Mouse (Mus musculus) frontal cortex, postnatal 25 days (tissue): ENCODE measurements around the gene Nkain1.

Experiments used
- DNase-seq, 2 experiments: peaks; one replicate each; pipeline ENCODE4 v3.0.0; 2022; ENCODE audit warnings: low spot score in 2 of 2

Gene Nkain1

DNA sequence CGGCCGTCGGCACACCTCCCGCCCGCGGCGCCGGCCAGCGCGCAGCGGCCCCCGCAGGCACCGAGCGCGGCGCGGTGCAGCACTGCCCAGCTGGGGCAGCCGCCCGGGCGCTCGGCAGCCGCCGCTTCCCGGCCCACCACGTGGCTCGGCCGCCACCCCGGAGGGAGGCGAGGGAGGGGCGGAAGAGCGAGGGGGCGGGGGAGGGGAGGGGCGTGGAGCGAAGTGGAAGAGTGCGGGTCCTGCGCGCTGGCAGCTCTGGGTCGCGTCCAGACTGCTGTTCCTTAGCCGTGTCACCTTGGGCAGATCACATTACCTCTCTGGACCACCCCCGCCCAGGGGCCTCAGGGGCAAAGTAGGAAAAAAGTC, at the start of gene Nkain1:
TSS of gene Nkain1 (minus strand) at position 126 of the 366 bp plus-strand sequence.
- DNase-seq, result no peak

DNA sequence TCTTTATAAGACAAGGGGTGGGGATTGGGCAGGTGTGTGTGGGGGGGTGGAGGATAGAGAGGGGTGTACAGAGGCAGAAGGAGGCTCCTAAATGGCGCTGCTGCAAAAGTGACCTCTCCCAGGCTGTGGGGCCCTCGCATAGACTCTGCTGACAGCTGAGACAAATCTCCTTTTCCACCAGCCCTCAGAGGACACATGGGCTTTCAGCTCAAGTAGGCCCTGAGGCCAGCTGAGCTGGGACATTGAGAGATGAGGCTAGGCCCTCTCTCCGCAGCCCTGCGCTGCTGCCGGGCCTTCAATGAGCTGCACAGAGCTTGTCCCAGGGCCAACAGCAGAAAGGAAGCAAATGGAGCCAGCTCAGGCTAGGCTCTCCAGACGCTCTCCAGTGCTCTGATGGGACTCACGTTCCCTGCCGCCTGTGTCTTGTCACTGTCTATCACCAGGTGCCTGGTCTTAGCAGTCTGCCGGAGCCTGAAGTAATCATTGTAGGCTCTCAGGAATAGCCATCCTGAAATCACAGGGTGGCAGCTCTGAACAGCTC, 4.8 kb upstream of the Nkain1 start:
- no peak for DNase-seq

DNA sequence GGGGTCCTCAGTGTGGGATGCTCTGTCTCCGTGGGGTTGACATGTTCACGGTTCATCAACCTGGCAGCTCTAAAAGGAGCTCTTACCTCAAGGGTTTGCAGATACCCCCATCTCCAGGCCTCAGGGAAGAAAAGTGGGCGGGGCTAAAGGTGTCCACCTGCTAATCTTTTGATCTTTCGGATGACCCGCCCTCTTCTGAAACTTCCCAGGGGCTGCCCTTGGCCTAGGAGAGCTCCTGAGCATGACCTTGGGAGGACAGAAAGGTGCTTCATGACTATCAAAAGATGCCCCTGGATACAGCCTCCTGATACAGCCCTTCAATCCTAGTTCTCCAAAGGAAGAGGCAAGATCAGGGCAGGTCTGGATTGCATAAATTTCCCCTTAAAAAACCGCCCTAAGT, 3.1 kb upstream of the Nkain1 start:
- DNase-seq, result no peak

DNA sequence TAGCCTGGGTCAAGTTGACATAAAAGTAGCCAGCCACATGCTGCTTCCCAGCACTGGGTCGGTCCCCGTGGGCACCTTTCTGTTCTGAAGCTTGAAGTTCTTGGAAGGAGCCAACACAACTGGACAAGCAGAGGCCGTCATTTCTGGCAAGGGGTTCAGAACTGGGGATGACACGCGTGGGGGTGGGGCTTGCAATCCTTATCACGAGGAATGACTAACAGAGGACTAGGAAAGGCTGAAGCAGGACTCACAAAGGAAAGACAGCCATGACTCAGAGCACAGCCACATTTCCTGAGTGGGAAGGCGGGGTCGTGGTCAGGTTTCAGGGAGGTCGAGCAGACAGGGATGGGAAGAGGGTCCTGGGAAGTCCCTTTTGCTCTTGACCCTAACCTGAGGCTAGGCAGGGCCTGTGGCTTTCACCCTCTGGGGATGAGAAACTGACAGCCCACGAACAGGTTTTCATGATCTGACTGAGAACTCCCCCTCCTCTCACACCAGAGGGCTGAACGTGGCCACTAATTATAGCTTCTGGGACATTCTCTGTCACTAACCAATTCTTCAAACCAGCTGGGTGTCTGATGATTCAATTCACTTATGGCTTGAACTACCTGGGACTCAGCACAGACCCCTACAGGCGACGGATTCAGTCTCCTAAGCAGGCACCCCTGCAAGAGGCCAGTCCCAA, 2.4 kb upstream of the Nkain1 start:
- DNase-seq, result no peak

DNA sequence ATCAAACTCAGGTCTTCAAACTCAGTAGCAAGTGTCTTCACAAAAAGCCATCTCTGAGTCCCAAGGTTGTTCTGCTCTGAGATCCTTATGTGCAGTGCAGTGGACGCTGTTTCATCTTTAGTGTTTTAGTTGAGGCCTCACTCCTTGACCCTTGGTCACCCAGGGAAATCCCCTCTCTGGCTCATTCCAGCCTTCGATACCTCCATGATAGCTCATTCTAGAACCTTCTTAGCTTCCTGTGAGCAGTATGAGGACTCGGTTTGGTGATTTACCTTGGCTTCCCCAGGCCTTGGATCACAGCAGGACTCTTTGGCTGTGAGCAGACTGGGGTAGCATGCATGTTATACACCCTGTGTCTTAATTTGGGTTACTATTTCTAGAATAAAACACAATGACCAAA, 1.6 kb upstream of the Nkain1 start:
- DNase-seq, result no peak

DNA sequence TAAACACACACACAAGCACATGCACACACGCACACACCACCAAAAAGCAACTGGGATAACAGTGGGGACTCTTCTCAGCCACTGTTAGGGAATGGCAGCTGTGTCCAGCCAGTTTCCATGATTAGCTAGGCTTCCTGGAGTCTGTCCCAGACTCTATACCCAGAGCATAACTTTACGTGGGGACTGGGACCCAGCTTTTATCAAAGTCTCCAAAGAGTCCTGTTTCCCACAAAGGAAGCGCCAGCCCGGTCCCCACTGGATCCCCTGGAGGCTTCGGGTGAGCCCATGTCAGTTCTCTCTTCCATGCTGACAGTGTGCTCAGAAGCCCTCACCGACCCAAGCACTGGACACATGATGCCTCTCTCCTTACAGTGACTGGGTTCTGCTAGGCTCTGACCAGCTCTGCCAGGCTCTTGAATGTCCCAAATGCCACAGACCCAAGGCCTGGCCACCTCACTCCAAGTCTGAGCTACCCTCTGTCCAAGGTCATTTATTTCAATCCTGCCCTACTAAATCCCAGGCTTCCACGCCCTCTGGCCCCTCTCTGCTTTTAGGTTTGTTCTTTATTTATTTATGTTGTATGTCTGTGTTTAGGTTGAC, 988 bp upstream of the Nkain1 start:
- no peak for DNase-seq

DNA sequence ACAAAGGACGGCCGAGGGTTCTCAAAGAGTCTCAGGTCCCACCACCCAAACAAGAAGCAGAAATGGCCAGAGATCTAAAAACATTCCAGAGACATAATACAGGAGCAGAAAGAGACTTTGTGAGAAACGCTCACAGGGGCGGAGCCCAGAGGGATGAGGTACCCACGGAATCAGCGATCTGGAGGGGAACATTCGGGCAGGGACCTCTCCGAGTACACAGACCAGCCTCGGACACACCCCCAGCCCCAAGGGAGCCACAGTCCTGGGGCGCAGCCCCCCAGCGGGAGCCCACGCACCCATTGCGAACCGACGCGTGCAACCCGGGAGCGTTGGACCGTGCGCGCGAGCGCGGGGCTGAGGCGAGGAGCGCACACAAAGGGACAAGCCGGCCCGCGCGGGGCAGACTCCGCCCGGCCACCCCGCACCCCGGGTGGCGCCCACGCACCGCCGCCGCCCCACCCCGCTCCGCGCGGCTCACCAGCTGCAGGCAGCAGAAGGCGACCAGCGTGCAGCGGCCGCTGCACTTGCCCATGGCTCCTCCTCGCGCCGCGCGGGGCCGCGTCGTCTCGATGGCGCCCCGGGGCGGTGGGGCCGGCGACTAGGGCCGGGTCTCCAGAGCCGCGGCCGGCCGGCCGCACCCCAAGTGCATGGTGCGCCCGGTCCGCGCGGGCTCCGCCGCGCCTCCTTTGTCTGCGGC, 474 bp downstream of the Nkain1 start:
- DNase-seq, result no peak

DNA sequence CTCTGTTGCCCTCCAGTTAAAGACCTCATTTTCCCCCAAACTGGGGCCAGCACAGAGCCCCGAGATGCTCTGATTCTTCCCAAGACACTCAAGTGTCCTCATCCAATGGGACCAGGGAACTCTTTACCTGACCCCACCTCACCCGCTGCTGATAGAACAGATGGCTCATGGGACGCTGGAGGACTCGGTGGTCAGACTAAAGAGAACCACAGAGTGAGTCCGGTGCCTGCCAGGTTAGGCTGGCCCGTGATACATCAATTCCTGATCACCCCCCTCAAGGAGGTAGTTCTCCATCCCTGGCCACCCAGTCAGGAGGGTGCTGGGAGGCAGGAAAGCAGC, 992 bp downstream of the Nkain1 start:
- DNase-seq, result no peak

DNA sequence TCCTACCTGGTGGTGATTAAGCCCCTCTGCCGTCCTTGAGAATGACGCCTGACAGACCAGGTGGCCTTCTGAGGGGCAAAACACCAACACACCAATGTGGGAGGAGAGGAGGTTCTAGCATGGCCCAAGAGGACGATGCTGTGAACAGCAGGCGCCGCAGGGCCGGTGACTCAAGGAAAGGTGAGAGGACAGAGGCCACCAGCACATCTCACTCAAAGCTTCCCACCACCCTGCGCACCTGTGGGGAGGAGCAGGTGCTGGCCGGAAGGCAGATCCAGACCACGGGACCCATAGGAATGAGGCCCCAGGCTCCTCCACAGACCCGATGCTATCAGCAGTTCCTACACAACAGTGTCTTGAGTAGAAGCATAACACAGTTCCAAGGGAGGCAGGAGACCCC, 1.4 kb downstream of the Nkain1 start:
- no peak for DNase-seq

DNA sequence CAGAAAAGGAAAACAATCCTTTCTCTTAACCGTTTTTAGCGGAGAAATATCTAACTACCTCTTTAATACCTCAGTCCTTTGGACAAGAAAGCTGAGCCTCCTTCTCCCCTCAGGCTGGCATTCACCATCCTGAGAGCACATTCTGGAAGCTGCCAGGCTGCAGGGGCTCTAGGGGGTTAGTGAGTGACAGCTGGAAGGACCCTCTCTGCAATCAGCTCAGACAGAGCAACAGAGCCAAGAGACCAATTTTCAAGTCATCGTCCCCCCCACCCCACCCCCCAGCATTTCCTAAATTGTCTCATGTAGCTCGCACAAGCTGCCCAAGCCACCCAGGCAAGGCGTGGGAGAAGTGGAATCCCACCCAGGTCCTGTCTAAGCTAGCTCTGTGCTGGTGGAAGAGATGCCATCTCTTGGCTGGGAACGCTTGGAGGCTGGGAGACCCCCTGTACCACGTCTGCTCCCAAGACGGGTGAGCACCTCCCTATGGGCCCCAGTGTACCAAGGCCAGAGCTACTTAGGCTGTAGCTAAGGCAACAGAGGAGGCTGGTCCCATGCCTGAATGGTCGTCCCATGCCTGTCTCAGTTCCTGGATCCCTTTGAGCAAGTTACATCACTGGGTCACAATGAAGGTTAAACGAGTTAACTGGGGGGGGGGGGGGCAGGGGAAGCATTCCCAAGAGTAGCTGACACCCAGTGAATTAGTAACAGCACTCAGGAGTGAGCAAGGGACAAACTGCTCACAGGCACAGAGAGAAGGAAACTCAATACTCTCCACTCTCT, 2.8 kb downstream of the Nkain1 start:
- no peak for DNase-seq

DNA sequence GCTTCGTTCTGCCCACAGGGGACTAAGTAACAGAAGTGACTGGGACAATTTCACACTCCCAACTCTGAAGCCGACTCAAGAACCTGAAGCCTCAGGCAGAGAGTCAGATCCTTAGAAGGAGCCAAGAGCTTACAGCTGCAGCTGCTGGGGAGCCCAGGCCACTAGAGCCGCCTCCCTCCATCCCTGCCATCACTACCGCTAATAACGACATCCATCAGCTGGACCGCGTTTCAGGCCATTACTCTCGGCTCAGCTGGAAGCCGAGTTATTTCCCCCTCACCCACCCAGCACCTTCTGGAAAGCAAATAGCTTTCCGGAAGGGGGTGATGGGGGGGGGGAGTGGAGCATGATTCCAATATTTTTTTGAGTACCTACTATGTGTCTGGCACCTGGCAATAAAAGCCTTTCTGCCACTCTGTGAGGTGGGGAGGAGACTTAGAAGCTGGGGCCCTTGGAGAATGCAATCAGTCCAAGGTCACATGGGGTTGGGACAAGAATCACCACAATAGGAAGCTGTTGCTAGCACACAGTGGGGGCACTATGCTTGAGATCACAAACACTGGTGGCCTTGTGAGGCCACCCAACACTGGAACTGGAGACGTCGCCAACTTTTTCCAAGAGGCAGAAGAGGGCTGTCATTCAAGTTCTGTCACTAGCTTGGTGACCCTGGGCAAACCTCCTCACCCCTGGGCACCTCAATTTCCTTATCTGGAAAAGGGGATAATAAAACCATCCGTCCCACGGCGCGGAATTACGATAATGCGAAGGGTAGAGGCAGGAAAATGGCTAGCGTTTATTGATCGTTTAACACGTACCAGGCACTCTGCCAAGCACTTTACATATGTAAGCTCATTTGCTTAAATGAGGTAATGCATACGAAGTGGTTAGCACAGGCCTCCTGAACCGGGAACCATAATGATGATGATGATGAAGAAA, 5.7 kb downstream of the Nkain1 start:
- no peak for DNase-seq

DNA sequence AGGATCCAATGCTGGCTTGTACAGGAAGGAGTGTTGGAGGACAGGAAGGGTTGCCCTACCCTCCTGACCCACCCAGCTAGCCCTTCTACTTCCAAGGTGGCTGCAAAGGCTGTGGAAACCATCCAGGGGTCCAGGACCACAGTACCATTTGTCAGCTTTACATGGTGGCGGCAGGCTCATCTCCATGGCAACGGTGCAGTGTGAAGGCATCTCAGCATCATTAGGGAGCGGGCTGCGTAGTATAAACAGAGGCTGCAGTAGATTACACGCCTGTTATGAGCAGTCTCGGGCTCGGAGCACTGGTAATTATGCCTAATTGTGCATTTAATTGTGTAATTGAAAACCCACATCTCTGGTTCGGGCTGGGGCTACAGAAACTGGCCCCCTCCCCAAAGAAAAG, 10.2 kb downstream of the Nkain1 start:
- DNase-seq, result no peak

DNA sequence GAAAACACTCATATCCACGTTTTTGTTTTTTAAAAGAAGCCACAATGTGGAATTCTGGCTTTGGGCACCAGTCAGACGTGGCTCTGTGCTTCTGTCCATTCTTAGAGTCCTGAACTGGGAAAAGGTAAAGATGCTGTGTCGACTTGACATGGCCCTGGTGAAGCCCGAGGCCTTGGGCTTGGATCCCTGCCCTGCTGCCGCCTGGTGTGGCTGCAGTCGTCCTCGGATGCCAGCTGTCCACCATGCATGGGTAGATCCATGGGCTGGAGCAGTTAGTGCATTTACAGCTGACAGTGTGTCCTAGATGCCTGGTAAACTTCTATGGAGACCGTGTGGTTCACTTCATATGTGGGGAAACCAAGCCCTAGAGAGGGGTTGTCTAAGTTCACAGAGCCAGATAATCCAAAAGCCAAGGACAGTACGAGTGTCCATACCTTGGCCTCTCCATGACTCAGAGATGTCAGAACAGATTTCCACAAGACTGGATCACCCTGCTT, 10.7 kb downstream of the Nkain1 start:
- no peak for DNase-seq

DNA sequence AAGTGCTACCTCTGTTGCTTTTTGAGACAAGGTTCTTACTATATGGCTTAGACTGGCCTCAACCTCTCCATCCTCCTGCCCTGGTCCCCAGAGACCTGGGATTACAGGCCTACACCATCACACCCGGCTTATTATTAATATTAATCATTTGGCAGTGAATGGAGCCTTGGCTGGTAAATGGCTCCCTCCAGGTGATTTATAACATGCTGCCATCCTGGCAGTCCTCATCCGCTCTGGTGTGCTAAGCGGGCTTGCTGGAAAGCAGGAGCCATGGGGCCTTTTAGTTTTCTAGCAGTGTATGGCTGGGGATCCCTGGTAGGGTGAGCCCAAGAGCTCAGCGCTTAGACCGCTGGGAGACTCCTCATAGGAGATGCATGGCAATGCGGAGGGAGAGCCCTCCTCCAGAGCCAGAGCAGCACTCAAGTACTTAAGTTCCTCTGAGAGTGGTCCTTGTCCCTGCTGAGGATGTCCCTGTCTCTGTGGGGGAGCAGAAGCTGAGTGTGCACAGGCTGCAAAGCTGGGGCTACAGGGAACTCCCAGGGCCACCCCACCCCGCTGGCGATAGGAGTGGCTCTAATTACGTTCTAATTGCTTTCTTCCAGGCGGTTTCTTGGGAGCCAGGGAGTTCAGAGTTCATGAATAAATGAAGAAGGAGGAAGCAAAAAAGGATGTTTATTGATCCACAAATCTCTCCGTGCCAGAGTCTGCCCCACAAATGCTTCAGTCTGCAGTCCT, 13.2 kb downstream of the Nkain1 start:
- DNase-seq, result no peak

DNA sequence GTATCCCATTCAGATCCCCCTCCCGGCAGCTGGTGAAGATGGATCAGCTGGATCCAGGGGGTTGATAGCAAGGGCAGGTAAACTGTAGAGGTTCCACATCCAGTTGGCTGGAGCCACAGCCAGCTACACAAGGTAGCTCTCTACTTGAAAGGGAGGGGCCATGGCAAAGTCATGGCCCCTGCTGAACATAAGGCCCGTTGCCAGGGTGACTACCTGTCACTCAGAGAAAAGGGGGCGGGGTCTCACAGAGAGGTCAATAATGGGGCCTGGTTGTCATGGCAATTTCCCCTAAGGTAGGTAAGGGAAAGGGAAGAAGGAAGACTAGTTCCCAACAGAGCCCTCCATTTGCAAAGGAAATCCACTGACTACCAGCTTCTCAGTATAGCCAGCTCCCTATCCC, 14.8 kb downstream of the Nkain1 start:
- no peak for DNase-seq

DNA sequence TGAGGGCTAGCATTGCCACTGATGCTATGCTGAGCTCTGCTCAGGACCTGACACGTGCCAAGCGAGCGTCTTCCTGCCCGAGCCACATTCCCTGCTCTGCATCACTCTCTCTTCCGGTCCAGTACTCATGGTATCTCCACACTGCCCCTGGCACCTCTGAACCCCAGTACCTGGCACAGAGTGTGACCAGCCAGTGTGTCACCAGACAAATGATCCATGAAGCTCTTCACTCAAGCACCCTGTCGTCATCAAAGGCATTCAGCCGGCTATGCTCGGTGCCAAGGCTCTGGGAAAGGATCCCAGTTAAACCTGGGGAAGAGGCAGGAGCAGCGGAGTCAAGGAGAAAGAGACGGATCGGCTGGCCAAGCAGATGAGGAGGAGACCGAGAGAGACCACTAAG, 16.1 kb downstream of the Nkain1 start:
- DNase-seq, result no peak

DNA sequence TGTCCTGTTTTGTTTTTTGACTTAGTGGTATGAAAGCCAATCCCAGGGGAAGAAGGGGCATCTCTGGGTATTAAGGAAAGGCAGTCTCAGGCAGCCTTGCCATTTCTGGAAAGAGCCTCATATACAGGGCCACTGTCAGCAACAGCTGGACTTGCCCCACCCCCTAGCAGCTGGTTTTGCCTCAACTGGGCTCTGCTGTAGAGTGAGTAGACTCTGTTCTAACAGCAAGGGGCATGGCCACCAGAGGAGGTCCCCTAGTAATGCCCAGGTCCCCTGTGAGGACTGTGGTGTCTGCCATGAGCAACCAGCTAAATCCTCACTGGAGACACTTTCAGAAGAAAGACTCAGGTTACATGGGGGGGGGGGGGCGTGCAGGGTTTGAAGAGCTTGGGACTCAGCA, 17.0 kb downstream of the Nkain1 start:
- DNase-seq, result no peak

DNA sequence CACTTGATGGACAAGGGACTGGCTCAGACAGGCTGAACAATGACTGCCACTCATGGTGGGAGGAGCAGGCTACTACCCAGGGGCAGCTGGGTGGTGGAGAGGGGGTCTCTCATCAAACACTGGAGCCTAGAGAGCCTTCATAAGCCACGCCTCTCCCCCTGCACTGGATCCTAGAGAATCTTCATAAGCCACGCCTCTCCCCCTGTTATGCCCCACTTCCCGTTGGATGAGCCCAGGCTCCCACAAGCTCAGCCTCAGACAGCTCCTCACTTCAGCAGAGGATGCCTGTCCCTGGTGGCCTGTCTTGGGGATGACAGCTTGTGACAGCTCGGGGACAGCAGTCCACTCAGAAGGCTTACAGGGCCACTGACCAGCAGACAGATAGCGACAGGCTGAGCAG, 17.7 kb downstream of the Nkain1 start:
- DNase-seq, result no peak

DNA sequence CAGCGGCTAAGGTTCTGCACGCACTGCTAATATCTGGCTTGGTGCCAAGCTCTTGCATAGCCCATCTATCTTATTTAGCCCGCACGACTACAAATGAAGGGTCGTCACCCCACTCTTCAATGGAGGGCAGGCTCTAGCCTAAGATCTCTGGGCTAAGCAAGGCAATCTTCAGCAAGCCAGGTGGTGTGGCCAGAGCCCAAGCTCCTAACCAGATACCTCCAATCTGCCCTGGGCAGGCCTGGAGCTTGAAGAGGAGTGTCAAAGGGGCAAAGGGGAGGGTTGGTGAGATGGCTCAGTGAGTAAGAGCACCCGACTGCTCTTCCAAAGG, 20.9 kb downstream of the Nkain1 start:
- DNase-seq, result no peak

DNA sequence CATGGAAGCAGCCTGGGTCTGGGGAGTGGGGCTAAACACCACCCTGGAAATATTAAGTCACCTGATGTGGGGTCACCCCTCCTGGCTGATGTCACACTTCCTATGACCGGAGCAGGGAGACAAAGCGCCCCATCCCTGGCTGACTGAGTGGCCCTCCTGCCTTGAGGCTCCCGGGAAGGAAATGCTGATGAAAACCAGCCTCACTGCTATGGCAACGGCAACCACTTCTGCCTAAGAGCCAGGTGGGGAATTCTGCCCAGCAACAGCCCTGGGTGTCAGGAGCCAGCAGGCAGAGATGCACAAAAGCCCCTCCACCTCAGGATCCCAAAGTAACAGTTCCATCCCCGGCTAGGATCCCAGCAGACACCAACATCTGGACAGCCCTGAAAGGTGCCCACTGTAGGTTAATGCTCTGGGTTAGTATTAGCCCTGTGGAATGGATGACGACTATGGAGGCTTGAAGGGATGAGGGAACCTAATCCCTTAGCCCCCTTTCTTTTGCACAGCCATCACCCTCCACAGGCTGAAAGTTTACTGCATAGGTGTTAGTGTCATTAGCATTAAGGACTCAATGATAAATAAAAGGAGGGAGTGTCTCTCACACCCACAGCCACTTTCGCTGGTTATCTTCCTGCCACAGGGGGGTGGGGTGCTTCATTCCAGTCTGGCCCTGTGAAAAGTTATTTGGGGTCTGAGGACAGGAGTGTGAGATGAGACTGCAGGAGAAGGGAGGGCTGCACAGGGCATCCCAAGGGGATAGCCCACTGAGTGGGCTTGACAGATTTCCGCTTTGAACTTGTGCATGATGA, 21.5 kb downstream of the Nkain1 start:
- no peak for DNase-seq
